Mouse (Mus musculus): ENCODE data around the gene Resp18. TPM values are rescaled to one million over a fixed set of nuclear protein-coding genes. Genes with fewer than 3 reads are reported as not detected.

Gene Resp18
- polyA plus RNA-seq, 1 experiment from 2014 or later, result 6.0 TPM

DNA sequence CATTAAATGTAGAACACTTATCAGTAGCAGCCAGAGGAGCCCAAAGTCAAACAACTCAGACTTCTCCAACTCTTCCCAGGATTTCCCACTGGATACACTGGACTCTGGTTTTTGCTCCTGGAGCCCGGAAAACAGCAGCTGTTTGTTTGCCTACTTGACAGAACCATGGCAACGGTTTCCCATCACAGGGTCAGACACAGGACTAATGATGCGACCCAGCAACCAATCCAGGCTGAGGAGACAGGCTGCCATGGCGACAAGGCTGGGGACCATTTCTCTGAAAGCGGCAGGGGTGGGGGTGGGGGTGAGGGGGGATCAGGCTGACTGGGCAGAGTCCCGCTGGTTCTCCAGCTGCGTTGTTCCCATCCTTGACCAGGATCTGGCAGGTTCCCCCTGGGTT, 11.2 kb upstream of the Resp18 start:
- WGBS, result 11% methylated on average over 7 of the region's 7 CpGs
- no peak for ATAC-seq (ENCODE audit: insufficient read depth, low FRiP score)

DNA sequence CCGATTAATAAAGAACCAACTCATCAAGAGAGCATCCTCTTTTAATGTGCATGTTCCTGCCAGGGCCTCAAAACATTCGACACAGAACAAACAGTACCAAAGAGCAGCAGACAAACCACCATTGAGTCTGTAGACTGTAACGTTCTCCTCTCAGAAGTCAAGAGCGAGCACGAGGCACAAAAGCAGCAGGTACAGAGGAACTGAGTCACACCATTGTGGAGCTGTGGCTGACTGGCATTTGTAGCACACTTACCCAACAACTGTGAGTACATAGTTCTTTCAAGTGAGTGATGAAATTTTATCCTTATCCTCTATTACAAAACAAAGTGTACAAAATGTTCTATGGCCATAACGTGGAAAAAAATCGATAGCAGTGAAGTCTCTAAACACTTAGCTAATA, 6.7 kb upstream of the Resp18 start:
- Histone ChIP-seq H3K27ac (ENCODE audit: low read length) (no peak overlapping the region), H3K4me3 (replicated peaks; ENCODE audit: low read length) (no peak overlapping the region), H3K9me3 (replicated peaks; ENCODE audit: control insufficient read depth, low read length) (no peaks in the 10 kb centered on the region), H3K27me3 (ENCODE audit: control insufficient read depth, insufficient read depth, low read length) (no peaks in the 10 kb centered on the region), H3K36me3 (ENCODE audit: control insufficient read depth, insufficient read depth, low read length) (no peaks in the 10 kb centered on the region), H3K9ac (ENCODE audit: low read length) (no peak overlapping the region), H3K4me1 (ENCODE audit: control insufficient read depth, insufficient read depth, low read length) (no peaks in the 10 kb centered on the region), H3K4me2 (ENCODE audit: low read depth, low read length) (no peak overlapping the region)
- ATAC-seq (ENCODE audit: insufficient read depth, low FRiP score), result no peak
- 83% methylated on average over 7 of the region's 7 CpGs for WGBS

More for the DNA sequence above, 11.2 kb upstream of the Resp18 start:
- no peak overlapping the region for H3K4me3 ChIP-seq (replicated peaks; ENCODE audit: low read length)
- H3K9me3 ChIP-seq (replicated peaks; ENCODE audit: control insufficient read depth, low read length), result no peaks in the 10 kb centered on the region
- H3K27me3 ChIP-seq (ENCODE audit: control insufficient read depth, insufficient read depth, low read length), result no peaks in the 10 kb centered on the region
- no peak overlapping the region for H3K9ac ChIP-seq (ENCODE audit: low read length)
- H3K4me1 ChIP-seq (ENCODE audit: control insufficient read depth, insufficient read depth, low read length), result peaks cover 7% of the 10 kb centered on the region
- no peaks in the 10 kb centered on the region for H3K36me3 ChIP-seq (ENCODE audit: control insufficient read depth, insufficient read depth, low read length)
- H3K4me2 ChIP-seq (ENCODE audit: low read depth, low read length), result no peak overlapping the region
- no peak overlapping the region for H3K27ac ChIP-seq (ENCODE audit: low read length)

DNA sequence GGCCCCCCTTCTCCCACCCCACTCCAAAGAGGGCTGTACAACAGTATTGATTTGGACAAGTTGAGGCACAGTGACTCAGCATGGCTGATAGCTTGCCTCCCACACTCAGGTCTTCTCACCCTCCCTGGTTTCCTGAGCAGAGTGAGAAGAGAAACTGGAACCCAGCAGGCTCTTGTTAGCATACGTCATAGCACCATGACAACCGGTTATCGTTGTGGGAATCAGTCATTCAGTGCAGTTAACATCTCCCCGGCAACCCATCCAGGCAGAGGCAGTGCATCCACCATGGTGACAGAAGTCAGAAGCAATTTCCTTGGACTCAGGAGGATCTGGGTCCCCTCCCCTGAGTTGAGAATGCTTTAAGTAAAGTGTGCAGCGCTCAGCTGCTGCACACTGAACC, 4.8 kb upstream of the Resp18 start:
- no peak overlapping the region for H3K4me2 ChIP-seq (ENCODE audit: low read depth, low read length)
- H3K4me1 ChIP-seq (ENCODE audit: control insufficient read depth, insufficient read depth, low read length), result no peaks in the 10 kb centered on the region
- WGBS, result 72% methylated on average over 5 of the region's 5 CpGs
- no peak overlapping the region for H3K4me3 ChIP-seq (replicated peaks; ENCODE audit: low read length)
- no peak for ATAC-seq (ENCODE audit: insufficient read depth, low FRiP score)
- no peak overlapping the region for H3K27ac ChIP-seq (ENCODE audit: low read length)
- peaks cover 5% of the 10 kb centered on the region; the same call in 1 of the 2 replicates for H3K27me3 ChIP-seq (ENCODE audit: control insufficient read depth, insufficient read depth, low read length)
- H3K36me3 ChIP-seq (ENCODE audit: control insufficient read depth, insufficient read depth, low read length), result no peaks in the 10 kb centered on the region
- no peaks in the 10 kb centered on the region for H3K9me3 ChIP-seq (replicated peaks; ENCODE audit: control insufficient read depth, low read length)
- H3K9ac ChIP-seq (ENCODE audit: low read length), result no peak overlapping the region

DNA sequence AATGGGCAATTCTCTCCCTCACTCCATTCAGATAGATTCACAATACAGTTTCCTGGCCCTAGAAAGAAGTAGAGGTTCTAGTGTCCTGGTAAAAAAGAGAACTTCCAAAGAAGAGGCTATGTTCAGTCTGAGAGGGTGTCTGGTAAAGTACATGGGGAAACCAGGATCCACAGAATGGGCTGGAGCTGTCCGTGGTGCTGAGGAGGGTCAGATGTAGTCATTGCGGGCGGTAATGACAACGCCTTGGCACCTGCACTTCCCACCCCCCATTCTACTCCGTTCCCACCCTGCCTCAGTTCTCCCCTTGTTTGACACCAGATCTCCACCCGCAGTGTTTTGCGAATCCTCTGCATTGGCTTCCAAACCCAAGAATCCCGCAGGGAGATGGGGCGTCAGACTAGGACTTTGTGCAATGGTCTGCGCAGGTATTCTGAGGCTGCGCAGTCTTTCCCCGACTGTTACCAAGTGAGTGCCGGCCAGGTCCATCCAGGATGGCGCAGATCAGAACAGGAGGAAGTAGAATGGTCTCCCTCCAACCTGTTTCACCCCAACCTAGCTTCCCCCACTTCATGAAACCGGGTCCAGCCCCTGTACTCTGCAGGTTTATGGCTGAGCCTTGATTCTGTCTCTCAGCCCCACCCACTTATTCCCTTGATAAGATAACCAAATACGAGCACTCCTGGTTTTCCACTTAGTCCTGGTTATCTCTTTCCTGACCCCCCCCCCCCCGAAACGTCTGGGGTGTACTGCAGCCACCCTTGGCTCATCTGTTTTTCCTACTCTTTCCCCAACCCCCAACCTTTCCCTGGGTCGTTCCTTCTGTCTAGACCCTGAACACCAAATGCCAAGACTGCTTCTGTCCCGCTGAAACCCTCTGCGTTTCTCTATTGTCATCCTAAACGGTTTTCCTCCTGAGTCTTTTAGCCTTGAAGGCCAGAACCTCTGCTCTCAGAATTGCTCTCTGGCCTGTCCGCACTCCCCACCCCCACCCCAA, 723 bp downstream of the Resp18 start:
- Histone ChIP-seq H3K27ac (ENCODE audit: low read length) (no peak overlapping the region), H3K4me2 (ENCODE audit: low read depth, low read length) (no peak overlapping the region), H3K4me3 (replicated peaks; ENCODE audit: low read length) (no peak overlapping the region), H3K9ac (ENCODE audit: low read length) (no peak overlapping the region), H3K27me3 (ENCODE audit: control insufficient read depth, insufficient read depth, low read length) (peaks cover 5% of the 10 kb centered on the region; the same call in 1 of the 2 replicates), H3K4me1 (ENCODE audit: control insufficient read depth, insufficient read depth, low read length) (no peaks in the 10 kb centered on the region), H3K9me3 (replicated peaks; ENCODE audit: control insufficient read depth, low read length) (no peaks in the 10 kb centered on the region), H3K36me3 (ENCODE audit: control insufficient read depth, insufficient read depth, low read length) (no peaks in the 10 kb centered on the region)
- 5% methylated on average over 23 of the region's 23 CpGs for WGBS
- no peak for ATAC-seq (ENCODE audit: insufficient read depth, low FRiP score)

DNA sequence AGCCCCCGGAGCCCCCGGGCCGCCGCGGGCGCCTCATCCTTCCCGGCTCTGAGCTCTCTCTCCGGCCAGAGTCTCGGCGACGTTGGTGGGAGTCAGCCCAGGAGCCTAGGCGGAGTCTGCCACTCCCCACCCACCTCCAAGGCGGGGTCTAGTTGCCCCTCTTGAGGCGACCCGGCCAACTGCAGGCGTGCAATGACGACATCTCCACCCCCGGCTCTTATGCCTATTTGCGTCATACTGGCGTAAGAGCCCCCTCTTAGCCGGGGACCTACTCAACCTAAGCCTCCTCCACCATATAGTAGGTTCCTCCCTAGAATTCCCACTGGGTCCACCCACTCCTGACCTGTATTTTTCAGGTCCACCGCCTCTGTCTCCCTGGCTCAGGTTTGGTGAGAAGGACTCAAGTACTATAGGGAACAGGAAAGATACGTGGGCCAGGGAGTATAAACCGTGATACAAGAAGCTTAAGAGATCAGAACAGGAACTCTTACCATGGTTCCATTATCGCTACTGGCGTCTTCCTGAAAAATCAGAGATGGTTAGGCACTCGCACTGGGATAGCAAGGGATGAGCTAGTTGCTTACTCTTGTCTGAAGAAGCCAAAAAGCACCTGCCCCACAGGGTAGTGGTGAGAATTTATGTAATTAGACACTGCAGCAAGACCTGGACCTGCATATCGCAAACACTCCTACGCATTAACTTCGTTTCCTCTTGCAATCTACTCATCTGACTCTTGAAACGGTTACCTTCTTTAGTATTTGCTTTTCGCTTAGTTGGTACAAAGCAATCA, 13.9 kb downstream of the Resp18 start, which contains the start of gene Ptprn:
TSS of gene Ptprn (minus strand) at position 412 of the 790 bp plus-strand sequence.
- H3K27me3 ChIP-seq (ENCODE audit: control insufficient read depth, insufficient read depth, low read length), result peaks cover 28% of the 10 kb centered on the region
- no peak within 1 kb of the TSS for H3K9ac ChIP-seq (ENCODE audit: low read length)
- H3K4me2 ChIP-seq (ENCODE audit: low read depth, low read length), result no peak within 1 kb of the TSS
- WGBS, result 13% methylated on average over 29 of the region's 32 CpGs
- H3K36me3 ChIP-seq (ENCODE audit: control insufficient read depth, insufficient read depth, low read length), result no peaks in the 10 kb centered on the region
- H3K4me1 ChIP-seq (ENCODE audit: control insufficient read depth, insufficient read depth, low read length), result no peaks in the 10 kb centered on the region
- H3K27ac ChIP-seq (ENCODE audit: low read length), result no peak within 1 kb of the TSS
- no peaks in the 10 kb centered on the region for H3K9me3 ChIP-seq (replicated peaks; ENCODE audit: control insufficient read depth, low read length)
- no peak for ATAC-seq (ENCODE audit: insufficient read depth, low FRiP score)
- H3K4me3 ChIP-seq (replicated peaks; ENCODE audit: low read length), result peak within 1 kb of the TSS; percentile 10; the same call in 1 of the 2 replicates

DNA sequence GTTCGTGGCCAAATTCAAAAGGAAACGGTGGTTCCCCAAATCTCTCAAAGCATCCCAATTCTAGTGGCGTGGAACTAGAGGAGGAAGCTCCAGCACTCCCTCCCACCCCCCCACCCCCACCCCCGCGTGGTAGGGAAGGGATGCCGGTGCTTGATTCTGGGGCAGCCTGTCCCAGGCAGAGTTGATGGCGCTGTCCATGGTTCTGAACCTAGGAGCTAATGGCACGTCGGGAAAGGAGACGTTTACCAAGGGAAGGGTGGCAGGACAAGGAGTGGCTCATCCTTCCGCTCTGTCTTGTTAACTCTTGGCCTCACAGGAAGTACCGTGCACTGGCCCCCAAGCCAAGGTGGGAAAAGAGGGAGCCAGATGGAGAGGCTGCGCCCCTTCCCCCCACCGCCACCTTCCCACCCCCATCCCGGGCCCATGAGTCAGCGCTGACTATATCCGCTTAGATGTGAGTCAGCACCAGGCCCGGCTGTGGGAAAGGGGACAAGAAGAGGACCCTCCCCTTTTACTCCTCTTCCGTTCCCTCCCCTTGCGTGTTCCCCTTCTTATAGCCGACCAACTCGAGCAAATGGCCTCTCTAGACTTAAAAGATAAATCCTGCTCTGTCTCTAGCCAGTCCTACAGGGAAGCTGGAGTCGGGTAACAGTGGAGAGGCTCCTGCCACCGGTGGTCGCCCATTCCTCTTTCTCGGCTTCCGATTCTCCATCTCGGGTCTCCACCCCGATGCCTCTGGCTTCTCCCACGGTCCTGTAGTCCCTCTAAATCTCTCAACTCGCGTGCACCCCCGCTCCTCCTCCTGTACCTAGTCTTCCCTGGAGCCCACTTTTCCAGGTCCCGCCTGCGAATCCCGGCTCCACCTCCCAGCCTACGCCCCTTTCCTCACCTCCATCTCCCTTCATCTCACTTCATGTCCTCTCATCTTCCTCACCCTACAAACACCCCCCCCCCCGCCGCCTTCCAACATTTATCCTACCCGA, 15.0 kb downstream of the Resp18 start:
- Histone ChIP-seq H3K27me3 (ENCODE audit: control insufficient read depth, insufficient read depth, low read length) (peaks cover 28% of the 10 kb centered on the region), H3K4me1 (ENCODE audit: control insufficient read depth, insufficient read depth, low read length) (no peaks in the 10 kb centered on the region), H3K36me3 (ENCODE audit: control insufficient read depth, insufficient read depth, low read length) (no peaks in the 10 kb centered on the region), H3K4me3 (replicated peaks; ENCODE audit: low read length) (peak overlapping the region; percentile 10; the same call in 1 of the 2 replicates), H3K27ac (ENCODE audit: low read length) (no peak overlapping the region), H3K9me3 (replicated peaks; ENCODE audit: control insufficient read depth, low read length) (no peaks in the 10 kb centered on the region), H3K9ac (ENCODE audit: low read length) (no peak overlapping the region), H3K4me2 (ENCODE audit: low read depth, low read length) (no peak overlapping the region)
- ATAC-seq (ENCODE audit: insufficient read depth, low FRiP score), result no peak; the same call in 1 of the 2 replicates
- 2% methylated on average over 40 of the region's 40 CpGs for WGBS

DNA sequence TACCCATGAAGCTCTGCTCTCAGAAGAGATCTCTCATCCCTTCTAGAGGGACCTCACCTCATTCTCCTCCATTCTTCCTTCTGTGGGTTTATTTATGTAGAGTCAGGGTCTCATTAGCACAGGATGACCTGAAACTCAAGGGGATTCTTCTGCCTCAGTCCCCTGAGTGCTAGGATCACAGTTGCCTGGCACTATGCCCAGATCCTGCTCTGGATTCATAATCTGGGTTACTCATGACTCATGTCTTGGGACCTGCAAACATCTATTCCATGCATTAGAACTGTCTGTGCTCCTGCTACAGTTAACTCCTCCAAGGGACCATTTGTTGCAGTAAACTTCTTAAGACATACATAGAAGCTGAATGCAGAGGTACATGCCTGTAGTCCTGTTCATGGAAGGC, 16.9 kb downstream of the Resp18 start:
- peaks cover 28% of the 10 kb centered on the region for H3K27me3 ChIP-seq (ENCODE audit: control insufficient read depth, insufficient read depth, low read length)
- H3K27ac ChIP-seq (ENCODE audit: low read length), result no peak overlapping the region
- no peak overlapping the region for H3K4me2 ChIP-seq (ENCODE audit: low read depth, low read length)
- H3K4me3 ChIP-seq (replicated peaks; ENCODE audit: low read length), result no peak overlapping the region
- no peaks in the 10 kb centered on the region for H3K4me1 ChIP-seq (ENCODE audit: control insufficient read depth, insufficient read depth, low read length)
- no peak overlapping the region for H3K9ac ChIP-seq (ENCODE audit: low read length)
- no peaks in the 10 kb centered on the region for H3K36me3 ChIP-seq (ENCODE audit: control insufficient read depth, insufficient read depth, low read length)
- no peak for ATAC-seq (ENCODE audit: insufficient read depth, low FRiP score)
- H3K9me3 ChIP-seq (replicated peaks; ENCODE audit: control insufficient read depth, low read length), result no peaks in the 10 kb centered on the region

DNA sequence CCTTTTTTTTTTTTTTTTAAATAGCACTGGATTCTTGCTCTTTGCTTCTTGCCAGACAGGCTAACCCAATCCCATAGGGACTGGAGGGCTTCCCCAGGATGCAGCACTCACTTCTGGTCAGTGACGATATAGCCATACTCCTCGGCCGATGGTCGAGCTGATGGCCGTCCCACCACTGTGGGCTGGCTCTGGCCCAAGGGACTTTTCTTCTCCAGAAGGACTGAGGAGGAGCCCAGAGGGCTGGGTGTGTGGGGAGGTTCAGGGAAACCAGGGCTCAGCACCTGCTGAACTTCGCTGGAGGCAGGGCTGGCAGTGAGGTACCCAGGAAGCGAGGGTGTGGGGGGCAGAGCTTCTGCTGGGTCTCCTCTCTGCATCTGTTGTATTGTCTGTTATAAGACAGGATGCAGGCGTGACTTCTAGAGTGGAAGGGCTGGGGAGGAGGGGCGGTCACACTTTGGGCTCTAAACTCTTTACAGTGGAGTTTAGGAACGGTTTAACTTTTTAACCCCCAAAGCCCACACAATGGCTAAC, 22.6 kb downstream of the Resp18 start:
- ATAC-seq (ENCODE audit: insufficient read depth, low FRiP score), result no peak
- Histone ChIP-seq H3K4me2 (ENCODE audit: low read depth, low read length) (no peak overlapping the region), H3K4me1 (ENCODE audit: control insufficient read depth, insufficient read depth, low read length) (0 out of 2 replicates have a peak, but pooled peaks cover 3% of the 10 kb centered on the region), H3K36me3 (ENCODE audit: control insufficient read depth, insufficient read depth, low read length) (no peaks in the 10 kb centered on the region), H3K27me3 (ENCODE audit: control insufficient read depth, insufficient read depth, low read length) (no peaks in the 10 kb centered on the region), H3K9ac (ENCODE audit: low read length) (no peak overlapping the region), H3K4me3 (replicated peaks; ENCODE audit: low read length) (no peak overlapping the region), H3K9me3 (replicated peaks; ENCODE audit: control insufficient read depth, low read length) (no peaks in the 10 kb centered on the region), H3K27ac (ENCODE audit: low read length) (no peak overlapping the region)
- WGBS, result 61% methylated on average over 10 of the region's 10 CpGs

All from stomach, embryonic 16.5 days (tissue).